Mouse (Mus musculus): ENCODE data around the gene Nsmce3.
A peak's percentile ranks its signal among the peaks of the same experiment; 100 is the strongest.

Gene Nsmce3

GRCm38 (mm10) chr7:64862978-64863377 lies 9.8 kb downstream of the Nsmce3 start:
- DNase-seq (ENCODE audit: low read depth, low spot score) = no peak

- DNase-seq (ENCODE audit: low read depth, low spot score) = no peak
Measured at GRCm38 (mm10) chr7:64856526-64857082, 16.2 kb downstream of the Nsmce3 start.

- DNase-seq (ENCODE audit: low read depth, low spot score) = no peak
Measured at GRCm38 (mm10) chr7:64855976-64856375, 16.8 kb downstream of the Nsmce3 start.

- no peak for DNase-seq (ENCODE audit: low read depth, low spot score)
Measured at GRCm38 (mm10) chr7:64855389-64855927, 17.3 kb downstream of the Nsmce3 start.

GRCm38 (mm10) chr7:64850791-64851190 lies 22.0 kb downstream of the Nsmce3 start:
- DNase-seq (ENCODE audit: low read depth, low spot score) = peak; percentile 20

- no peak for DNase-seq (ENCODE audit: low read depth, low spot score)
Measured at GRCm38 (mm10) chr7:64847366-64847899, 25.4 kb downstream of the Nsmce3 start.

- DNase-seq (ENCODE audit: low read depth, low spot score) = no peak
Measured at GRCm38 (mm10) chr7:64846061-64846460, 26.7 kb downstream of the Nsmce3 start.

- DNase-seq (ENCODE audit: low read depth, low spot score) = no peak
Measured at GRCm38 (mm10) chr7:64840946-64841659, 31.7 kb downstream of the Nsmce3 start.

- no peak for DNase-seq (ENCODE audit: low read depth, low spot score)
Measured at GRCm38 (mm10) chr7:64840576-64840895, 32.3 kb downstream of the Nsmce3 start.

- DNase-seq (ENCODE audit: low read depth, low spot score) = peak; percentile 72
Measured at GRCm38 (mm10) chr7:64839801-64840575, 32.8 kb downstream of the Nsmce3 start.

GRCm38 (mm10) chr7:64839281-64839680 lies 33.5 kb downstream of the Nsmce3 start:
- no peak for DNase-seq (ENCODE audit: low read depth, low spot score)

GRCm38 (mm10) chr7:64830214-64830995 lies 42.4 kb downstream of the Nsmce3 start:
- no peak for DNase-seq (ENCODE audit: low read depth, low spot score)

- DNase-seq (ENCODE audit: low read depth, low spot score) = no peak
Measured at GRCm38 (mm10) chr7:64821081-64821480, 51.7 kb downstream of the Nsmce3 start.

- no peak for DNase-seq (ENCODE audit: low read depth, low spot score)
Measured at GRCm38 (mm10) chr7:64819683-64820082, 53.1 kb downstream of the Nsmce3 start.

Measured in WW6 (cell line).